Mouse (Mus musculus) NIH3T3 (cell line): ENCODE results near the gene Cacul1.
"Not testable (repeated sequence)": the region's sequence is repeated elsewhere in the genome, so short reads cannot be mapped to it uniquely, and the experiment has no call there.

Source experiments
- DNase-seq: peaks from one replicate; pipeline ENCODE4 v3.0.0-alpha.2; 2012; ENCODE audit warnings: low read depth

Cacul1 gene

GRCm38 (mm10) chr19:60580582-60581339 is at the start of gene Cacul1:
Cacul1 (minus strand) TSS chr19:60581025.
- peak; percentile 100 for DNase-seq

GRCm38 (mm10) chr19:60619420-60619819 is 38.6 kb upstream of the Cacul1 start:
- peak; percentile 44 for DNase-seq

GRCm38 (mm10) chr19:60617007-60617406 is 36.2 kb upstream of the Cacul1 start:
- no peak for DNase-seq

- peak; percentile 36 for DNase-seq
Observed at GRCm38 (mm10) chr19:60615470-60616200, 34.8 kb upstream of the Cacul1 start.

- peak; percentile 70 for DNase-seq
Observed at GRCm38 (mm10) chr19:60611525-60612215, 30.8 kb upstream of the Cacul1 start.

GRCm38 (mm10) chr19:60608766-60609165 is 27.9 kb upstream of the Cacul1 start:
- DNase-seq: peak; percentile 85

GRCm38 (mm10) chr19:60603586-60603985 is 22.8 kb upstream of the Cacul1 start:
- no peak for DNase-seq

- DNase-seq: not testable (repeated sequence)
Observed at GRCm38 (mm10) chr19:60602066-60602465, 21.2 kb upstream of the Cacul1 start.

- no peak for DNase-seq
Observed at GRCm38 (mm10) chr19:60598025-60598697, 17.3 kb upstream of the Cacul1 start.

GRCm38 (mm10) chr19:60589646-60590045 is 8.8 kb upstream of the Cacul1 start:
- DNase-seq: no peak

- DNase-seq: peak; percentile 29
Observed at GRCm38 (mm10) chr19:60586652-60587051, 5.8 kb upstream of the Cacul1 start.

GRCm38 (mm10) chr19:60583201-60583600 is 2.4 kb upstream of the Cacul1 start:
- DNase-seq: no peak

GRCm38 (mm10) chr19:60581377-60582290 is 809 bp upstream of the Cacul1 start:
- DNase-seq: peak; percentile 83

- DNase-seq: peak; percentile 49
Observed at GRCm38 (mm10) chr19:60579771-60580581, 849 bp downstream of the Cacul1 start.

- DNase-seq: no peak
Observed at GRCm38 (mm10) chr19:60576741-60577140, 4.1 kb downstream of the Cacul1 start.

- no peak for DNase-seq
Observed at GRCm38 (mm10) chr19:60560497-60560896, 20.3 kb downstream of the Cacul1 start.

- DNase-seq: peak; percentile 11
Observed at GRCm38 (mm10) chr19:60554866-60555438, 25.9 kb downstream of the Cacul1 start.

GRCm38 (mm10) chr19:60553501-60553900 is 27.3 kb downstream of the Cacul1 start:
- DNase-seq: peak; percentile 87

GRCm38 (mm10) chr19:60543302-60543701 is 37.5 kb downstream of the Cacul1 start:
- DNase-seq: no peak

- no peak for DNase-seq
Observed at GRCm38 (mm10) chr19:60531897-60532296, 48.9 kb downstream of the Cacul1 start.
